Mouse (Mus musculus) lung, postnatal 0 days (tissue): ENCODE results near the gene Prkcz.

Experiments
- CTCF ChIP-seq: IDR thresholded peaks from 2 replicates; pipeline ENCODE4 v1.5.1; 2016; ENCODE audit warnings: antibody characterized with exemption, mild to moderate bottlenecking
- EP300 ChIP-seq: IDR thresholded peaks from 2 replicates; pipeline ENCODE4 v1.6.1; 2016; ENCODE audit warnings: antibody characterized with exemption, mild to moderate bottlenecking, control low read depth

DNA sequence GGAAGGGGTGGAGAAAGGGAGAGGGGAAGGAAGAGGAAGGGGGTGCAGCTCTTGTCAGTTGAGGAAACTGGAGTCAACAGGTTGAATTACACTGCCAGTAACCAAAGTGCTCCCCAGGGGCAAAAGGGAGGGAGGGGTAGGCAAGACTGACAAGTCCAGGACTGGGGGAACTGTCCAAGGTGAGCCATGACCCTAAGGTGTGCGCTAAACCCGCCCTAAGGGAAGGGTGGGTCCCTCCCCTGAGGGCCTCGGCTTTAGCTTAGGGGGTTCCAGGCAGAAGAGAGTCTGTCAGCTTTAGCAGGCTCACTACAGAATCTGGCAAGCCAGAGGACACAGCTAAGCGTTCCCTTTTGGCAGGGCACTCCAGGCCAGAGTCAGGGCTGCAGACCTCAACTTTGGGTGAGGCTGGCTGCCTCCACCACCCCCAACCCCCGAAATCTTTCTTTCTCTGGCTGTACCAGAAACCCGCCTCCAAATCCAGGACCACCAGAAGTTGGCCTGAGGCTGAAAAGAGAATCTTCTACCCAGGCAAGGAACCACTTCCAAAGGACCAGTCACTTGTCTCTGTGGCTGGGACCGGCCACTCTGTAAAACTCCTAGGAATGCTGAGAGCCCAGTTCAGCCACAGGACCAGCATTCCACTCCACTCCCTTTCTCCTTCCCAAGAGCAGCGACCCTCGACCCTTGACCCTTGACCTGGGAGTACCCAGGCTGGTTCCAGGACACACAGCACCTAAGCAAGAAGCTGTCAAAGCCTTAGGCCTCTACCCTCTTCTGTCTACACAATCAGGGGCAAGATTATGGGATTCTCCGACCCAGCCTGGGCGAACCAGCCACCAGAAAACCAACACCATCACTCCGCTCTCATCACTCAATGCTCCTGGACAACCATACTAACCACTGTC is 1.3 kb downstream of the Prkcz start:
- TF ChIP-seq EP300 (no peak), CTCF (no peak)
